Mouse (Mus musculus) embryonic fibroblast, embryonic 13.5 days (primary cell): ENCODE results near the gene Npw.

ENCODE experiments used
- CTCF ChIP-seq: IDR thresholded peaks from 2 replicates; pipeline ENCODE4 v1.5.1; 2011; ENCODE audit warnings: mild to moderate bottlenecking, control low read depth, low read length, moderate library complexity, borderline replicate concordance; ENCODE audit not compliant: insufficient read depth
- POLR2A ChIP-seq: IDR thresholded peaks from 2 replicates; pipeline ENCODE4 v1.6.1; 2011; ENCODE audit warnings: low read depth, mild to moderate bottlenecking, control low read depth, low read length, moderate library complexity

DNA sequence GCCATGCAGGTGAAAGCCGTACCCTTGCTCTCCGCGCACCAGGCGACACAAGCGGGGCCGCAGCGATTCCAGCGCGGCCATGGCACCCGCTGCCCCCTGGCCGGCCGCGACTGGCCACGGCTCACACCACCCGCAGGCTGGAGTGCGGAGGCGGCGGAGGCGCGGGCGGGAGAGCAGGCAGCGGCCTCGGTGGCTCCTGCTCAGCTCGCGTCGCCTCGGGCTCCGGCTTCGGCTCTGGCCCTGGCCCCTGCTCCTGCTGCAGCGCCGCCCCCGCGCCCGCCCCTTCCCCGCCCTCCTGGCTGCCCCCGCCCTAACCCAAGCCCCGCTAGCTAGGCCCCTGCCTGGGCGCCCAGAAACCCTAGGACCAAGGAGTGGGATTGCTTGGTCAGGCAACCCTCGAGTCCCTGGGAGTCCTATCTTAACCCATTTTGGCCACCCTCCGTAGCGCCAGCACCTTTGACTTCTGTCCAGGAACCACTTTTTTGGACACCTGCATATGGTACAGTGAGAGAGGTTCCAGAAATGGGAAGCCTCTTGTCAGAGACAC is 8.1 kb downstream of the Npw start, which contains the start of gene Slc9a3r2:
- no peak for TF ChIP-seq CTCF
- peak; percentile 75 for TF ChIP-seq POLR2A
